Mouse (Mus musculus) heart, adult 2 months (tissue): ENCODE measurements around the gene Cul9.

ENCODE experiments used
- CTCF ChIP-seq: fragments of 200-600 bp; IDR thresholded peaks from 2 replicates; pipeline ENCODE4 v1.8.1; 2022; ENCODE audit warnings: antibody characterized with exemption, mild to moderate bottlenecking, moderate library complexity
- EP300 ChIP-seq: fragments of 200-500 bp; IDR thresholded peaks from 2 replicates; pipeline ENCODE4 v1.6.1; 2011; ENCODE audit warnings: low read depth, low read length, control low read depth; ENCODE audit not compliant: insufficient read depth

DNA sequence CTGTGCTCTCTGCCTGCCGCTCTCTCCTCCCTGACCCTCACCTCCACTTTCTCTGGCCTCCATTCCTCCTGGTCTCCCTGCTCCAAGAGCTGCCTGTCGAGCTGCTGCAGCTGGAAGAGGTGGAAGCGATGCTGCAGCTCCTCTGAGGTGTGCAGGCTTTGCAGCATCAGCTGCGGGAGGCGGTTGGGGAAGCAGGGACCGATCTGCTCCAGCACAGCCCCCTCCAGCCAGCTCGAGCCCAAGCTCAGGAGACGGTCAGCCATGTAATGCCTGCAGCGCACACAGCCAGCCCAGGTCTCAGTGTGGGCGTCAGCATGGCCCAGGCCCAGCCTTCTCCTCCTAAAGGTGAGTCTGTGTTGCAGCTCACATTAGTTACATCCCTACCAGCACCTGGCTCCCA lies 26.2 kb downstream of the Cul9 start:
- TF ChIP-seq CTCF (no peak), EP300 (no peak)
